Mouse (Mus musculus) limb, embryonic 12.5 days (tissue): ENCODE data around the gene Msh4. TPM values are rescaled to one million over a fixed set of nuclear protein-coding genes. Genes with fewer than 3 reads are reported as not detected.

Experiments
- ATAC-seq: fragments of 200-750 bp; cut with Nextera tagmentation; 2 replicates; pipeline ENCODE4 v1.8.0; 2017; ENCODE audit warnings: low read depth, moderate TSS enrichment; ENCODE audit not compliant: insufficient number of reproducible peaks, insufficient read depth, low FRiP score, low TSS enrichment
- H3K27ac ChIP-seq: fragments of 300-500 bp; sonication (generic); 2 replicates; pipeline ENCODE4 v1.5.1; 2016; ENCODE audit warnings: mild to moderate bottlenecking, moderate library complexity
- H3K27me3 ChIP-seq: fragments of 300-500 bp; sonication (generic); 2 replicates; pipeline ENCODE4 v1.6.1; 2016; ENCODE audit warnings: mild to moderate bottlenecking, moderate library complexity
- H3K36me3 ChIP-seq: fragments of 300-500 bp; sonication (generic); 2 replicates; pipeline ENCODE4 v1.6.1; 2016; ENCODE audit warnings: mild to moderate bottlenecking, moderate library complexity
- H3K4me1 ChIP-seq: fragments of 300-500 bp; sonication (generic); replicated peaks from 2 replicates; pipeline ENCODE4 v1.6.1; 2016
- H3K4me2 ChIP-seq: fragments of 300-500 bp; sonication (generic); 2 replicates; pipeline ENCODE4 v1.6.1; 2016; ENCODE audit warnings: mild to moderate bottlenecking, moderate library complexity
- H3K4me3 ChIP-seq: fragments of 300-500 bp; sonication (generic); replicated peaks from 2 replicates; pipeline ENCODE4 v1.5.1; 2016; ENCODE audit warnings: mild to moderate bottlenecking
- H3K9ac ChIP-seq: fragments of 300-500 bp; sonication (generic); replicated peaks from 2 replicates; pipeline ENCODE4 v1.6.1; 2016; ENCODE audit warnings: mild to moderate bottlenecking, moderate library complexity
- H3K9me3 ChIP-seq: fragments of 300-500 bp; sonication (generic); 2 replicates; pipeline ENCODE4 v1.6.1; 2016; ENCODE audit warnings: mild to moderate bottlenecking, moderate library complexity
- WGBS: fragments of 180-500 bp; shearing (Covaris S2); methylation state at CpG from one replicate; pipeline ENCODE4 v1.1.7; 2016; 5-methylcytosine and 5-hydroxymethylcytosine counted together
- polyA plus RNA-seq: library from polyadenylated mRNA; unstranded; fragments of >200 nt; fragmentation: Nextera tagmentation; extraction: Ambion mirVana; gene quantifications from 2 replicates; pipeline ENCODE4 v1.2.1, GENCODE M21; 2016

The Msh4 gene
- polyA plus RNA-seq, 1 experiment from 2014 or later = 0.15 TPM

DNA sequence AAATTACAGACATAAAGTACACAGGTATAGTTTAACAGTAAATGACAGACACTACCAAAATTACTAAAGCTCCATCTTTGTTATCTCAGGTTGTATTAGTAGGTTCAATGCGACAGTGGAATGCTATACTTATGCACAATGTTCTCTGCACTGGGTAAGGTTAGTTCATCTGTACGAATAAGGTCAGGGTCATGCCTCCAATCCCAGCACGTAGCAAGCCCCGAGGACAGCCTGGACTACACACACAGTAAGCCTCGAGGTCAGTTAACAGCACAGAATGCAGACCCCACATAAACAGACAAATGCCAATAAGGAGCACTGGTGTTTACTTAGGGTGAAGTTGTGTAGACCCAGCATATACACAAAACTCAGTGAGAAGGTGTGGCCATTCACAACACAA, 3.0 kb upstream of the Msh4 start:
- Histone ChIP-seq H3K4me1 (peaks cover 45% of the 10 kb centered on the region), H3K27ac (no peak overlapping the region), H3K36me3 (peaks cover 78% of the 10 kb centered on the region), H3K9ac (no peak overlapping the region), H3K9me3 (no peaks in the 10 kb centered on the region), H3K4me2 (no peak overlapping the region), H3K27me3 (no peaks in the 10 kb centered on the region), H3K4me3 (no peak overlapping the region)
- ATAC-seq = no peak
- 72% methylated on average over 5 of the region's 5 CpGs for WGBS

DNA sequence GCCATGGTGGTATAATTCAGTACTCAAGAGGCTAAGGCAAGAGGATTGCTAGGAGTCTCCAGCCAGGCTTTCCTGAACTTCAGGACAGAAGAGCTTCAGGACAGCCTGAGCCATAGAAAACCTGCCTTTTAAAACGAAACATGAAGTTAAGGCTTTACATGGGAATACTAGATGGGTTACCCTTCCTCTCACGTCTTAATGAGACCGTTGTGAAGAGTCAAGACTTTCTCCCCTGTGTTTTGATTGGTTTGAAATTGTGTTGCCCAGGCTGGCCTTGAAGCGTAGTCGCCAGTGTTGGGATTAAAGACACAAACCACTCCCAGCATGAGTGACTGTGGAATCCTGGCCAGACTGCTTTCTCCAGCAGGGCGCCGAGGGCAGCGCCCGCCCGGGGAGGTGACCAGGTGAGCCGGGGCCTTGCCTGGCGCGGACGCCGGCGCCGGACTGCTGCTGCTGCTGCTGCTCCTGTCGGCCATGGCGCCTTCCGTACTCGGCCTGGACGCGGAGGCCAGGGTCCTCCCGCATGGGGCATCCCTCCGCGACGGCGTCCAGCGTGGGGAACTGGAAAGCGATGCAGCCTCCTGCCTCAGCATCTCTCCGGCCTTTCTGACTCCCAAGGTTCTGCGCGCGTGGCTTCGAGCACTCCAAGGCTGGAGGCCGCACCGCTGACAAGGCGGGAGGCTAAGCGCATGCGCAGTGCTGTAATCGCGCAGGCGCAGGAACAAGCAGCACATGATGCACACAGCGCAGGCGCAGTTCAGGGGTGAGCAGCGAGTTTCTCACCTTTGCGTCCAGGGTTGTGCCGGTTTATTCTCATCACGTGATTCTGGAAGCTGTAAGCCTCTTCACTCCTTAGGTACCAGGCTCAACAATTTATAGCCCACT, 445 bp downstream of the Msh4 start:
- Histone ChIP-seq H3K4me3 (no peak overlapping the region), H3K27ac (no peak overlapping the region), H3K4me1 (peaks cover 24% of the 10 kb centered on the region), H3K9me3 (no peaks in the 10 kb centered on the region), H3K9ac (no peak overlapping the region), H3K27me3 (no peaks in the 10 kb centered on the region), H3K36me3 (peaks cover 74% of the 10 kb centered on the region), H3K4me2 (no peak overlapping the region)
- WGBS = 87% methylated on average over 49 of the region's 49 CpGs
- peak; percentile 33; the same call in 1 of the 2 replicates for ATAC-seq

DNA sequence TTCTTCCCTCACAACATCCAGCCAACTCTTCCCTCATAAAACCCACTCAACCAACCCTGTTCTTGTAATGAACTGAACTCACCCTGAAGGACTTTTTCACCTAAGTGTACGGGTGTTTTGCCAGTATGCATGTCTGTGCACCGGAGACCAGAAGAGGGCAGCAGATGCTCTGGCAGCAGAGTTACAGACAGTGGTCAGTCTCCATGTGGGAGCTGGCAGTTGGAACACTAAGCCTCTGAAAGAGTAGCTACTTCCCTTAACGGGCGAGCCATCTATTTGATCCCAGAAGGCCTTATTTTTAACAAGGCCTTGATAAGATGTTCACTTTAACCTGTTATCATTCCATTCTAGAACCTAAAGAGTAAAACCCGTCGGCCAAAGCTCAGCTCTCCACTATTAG, 1.4 kb downstream of the Msh4 start:
- Histone ChIP-seq H3K4me2 (no peak overlapping the region), H3K36me3 (peaks cover 65% of the 10 kb centered on the region), H3K4me1 (peaks cover 15% of the 10 kb centered on the region), H3K9me3 (no peaks in the 10 kb centered on the region), H3K27me3 (no peaks in the 10 kb centered on the region), H3K4me3 (no peak overlapping the region), H3K27ac (no peak overlapping the region), H3K9ac (no peak overlapping the region)
- 70% methylated on average over 6 of the region's 6 CpGs for WGBS
- ATAC-seq = no peak

DNA sequence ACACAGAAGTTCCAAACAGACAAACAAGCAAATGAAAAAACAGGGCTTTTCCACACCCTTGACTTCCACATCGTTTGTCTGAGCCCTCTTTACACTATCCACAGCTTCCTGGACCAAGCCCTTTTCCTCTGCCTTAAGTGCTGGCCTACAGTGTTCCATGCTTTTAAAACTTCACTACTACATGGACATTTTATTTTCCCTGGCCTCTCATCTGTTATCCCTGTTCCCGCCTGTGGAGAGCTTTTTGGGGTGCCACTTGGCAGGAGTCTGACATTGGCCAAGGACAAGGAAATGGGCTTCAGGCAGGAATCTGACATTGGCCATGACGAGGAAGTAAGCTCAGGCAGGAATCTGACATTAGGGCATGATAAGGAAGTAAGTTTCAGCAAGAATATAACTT, 3.3 kb downstream of the Msh4 start:
- Histone ChIP-seq H3K4me2 (no peak overlapping the region), H3K9ac (no peak overlapping the region), H3K9me3 (no peaks in the 10 kb centered on the region), H3K27ac (no peak overlapping the region), H3K4me3 (no peak overlapping the region), H3K36me3 (peaks cover 45% of the 10 kb centered on the region), H3K27me3 (no peaks in the 10 kb centered on the region), H3K4me1 (no peaks in the 10 kb centered on the region)
- no peak for ATAC-seq
- WGBS = 64% methylated on average over 3 of the region's 3 CpGs

DNA sequence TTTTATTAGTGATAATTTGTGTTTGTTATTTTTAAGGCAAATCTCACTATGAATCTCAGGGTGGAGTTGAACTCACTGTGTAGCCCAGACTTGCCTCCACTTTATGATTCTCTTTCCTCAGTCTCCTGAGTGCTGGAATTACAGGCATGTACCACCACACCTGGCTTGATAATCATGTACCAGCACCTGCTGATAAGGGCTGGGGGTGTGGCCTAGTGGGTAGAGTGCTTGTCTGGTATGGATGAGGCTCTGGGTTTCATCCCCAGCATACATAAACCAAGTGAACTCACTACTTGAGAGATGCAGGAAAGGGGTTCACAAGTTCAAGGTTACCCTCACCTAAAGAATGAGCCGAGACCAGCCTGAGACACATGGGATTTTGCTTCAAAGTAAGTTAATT, 4.0 kb downstream of the Msh4 start:
- 86% methylated on average over 1 of the region's 1 CpGs for WGBS
- Histone ChIP-seq H3K27me3 (no peaks in the 10 kb centered on the region), H3K4me1 (no peaks in the 10 kb centered on the region)

DNA sequence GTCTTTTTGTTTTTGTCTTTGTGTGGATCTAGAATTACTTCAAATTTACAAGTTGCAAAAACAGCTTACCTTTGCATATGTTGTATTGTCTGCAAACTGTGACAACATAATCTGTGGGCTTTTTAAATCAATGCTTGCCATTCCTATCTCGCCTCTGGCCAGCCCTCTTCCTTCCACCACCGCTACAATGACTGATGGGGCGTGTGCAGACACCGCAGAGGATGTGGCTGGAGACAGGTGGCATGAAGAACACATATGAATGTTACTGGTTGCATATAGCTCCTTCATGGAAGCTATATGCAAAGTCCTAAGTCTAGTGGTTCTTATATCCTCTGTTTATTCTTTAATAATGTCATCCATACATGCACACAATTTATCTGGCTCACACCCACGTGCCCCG, 8.7 kb downstream of the Msh4 start:
- Histone ChIP-seq H3K36me3 (no peaks in the 10 kb centered on the region), H3K9ac (no peak overlapping the region), H3K4me1 (no peaks in the 10 kb centered on the region), H3K4me2 (no peak overlapping the region), H3K4me3 (no peak overlapping the region), H3K27ac (no peak overlapping the region), H3K9me3 (no peaks in the 10 kb centered on the region), H3K27me3 (no peaks in the 10 kb centered on the region)
- WGBS = 79% methylated on average over 6 of the region's 6 CpGs
- ATAC-seq = no peak

More for the DNA sequence above, 4.0 kb downstream of the Msh4 start:
- Histone ChIP-seq H3K9me3 (no peaks in the 10 kb centered on the region), H3K36me3 (peaks cover 38% of the 10 kb centered on the region), H3K4me2 (no peak overlapping the region), H3K9ac (no peak overlapping the region), H3K4me3 (no peak overlapping the region), H3K27ac (no peak overlapping the region)
- ATAC-seq = no peak

DNA sequence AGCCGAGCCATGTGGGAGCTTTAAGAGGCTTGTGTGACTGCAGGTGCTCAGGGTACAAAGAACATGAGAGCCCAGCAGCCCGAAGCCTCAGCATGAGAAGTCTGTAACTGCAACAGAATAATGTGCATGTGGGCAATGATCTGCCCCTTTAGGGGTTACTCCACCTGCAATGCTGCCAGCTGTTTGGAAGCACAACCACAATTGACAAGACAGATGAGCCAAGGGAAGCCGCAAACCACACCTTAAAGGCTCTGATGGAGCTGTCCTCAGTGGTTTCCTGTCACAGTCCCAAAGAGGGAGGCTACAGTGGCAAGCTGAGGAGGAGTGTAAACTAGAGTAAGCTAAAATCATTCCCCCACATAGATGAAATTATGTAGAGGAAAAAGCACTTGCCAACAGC, 10.5 kb downstream of the Msh4 start:
- no peaks in the 10 kb centered on the region for H3K27me3 ChIP-seq
- H3K4me1 ChIP-seq = no peaks in the 10 kb centered on the region
- no peak overlapping the region for H3K4me3 ChIP-seq
- no peak overlapping the region for H3K4me2 ChIP-seq
- H3K9me3 ChIP-seq = no peaks in the 10 kb centered on the region
- H3K9ac ChIP-seq = no peak overlapping the region
- 86% methylated on average over 3 of the region's 3 CpGs for WGBS
- no peaks in the 10 kb centered on the region for H3K36me3 ChIP-seq
- H3K27ac ChIP-seq = no peak overlapping the region
- ATAC-seq = no peak

DNA sequence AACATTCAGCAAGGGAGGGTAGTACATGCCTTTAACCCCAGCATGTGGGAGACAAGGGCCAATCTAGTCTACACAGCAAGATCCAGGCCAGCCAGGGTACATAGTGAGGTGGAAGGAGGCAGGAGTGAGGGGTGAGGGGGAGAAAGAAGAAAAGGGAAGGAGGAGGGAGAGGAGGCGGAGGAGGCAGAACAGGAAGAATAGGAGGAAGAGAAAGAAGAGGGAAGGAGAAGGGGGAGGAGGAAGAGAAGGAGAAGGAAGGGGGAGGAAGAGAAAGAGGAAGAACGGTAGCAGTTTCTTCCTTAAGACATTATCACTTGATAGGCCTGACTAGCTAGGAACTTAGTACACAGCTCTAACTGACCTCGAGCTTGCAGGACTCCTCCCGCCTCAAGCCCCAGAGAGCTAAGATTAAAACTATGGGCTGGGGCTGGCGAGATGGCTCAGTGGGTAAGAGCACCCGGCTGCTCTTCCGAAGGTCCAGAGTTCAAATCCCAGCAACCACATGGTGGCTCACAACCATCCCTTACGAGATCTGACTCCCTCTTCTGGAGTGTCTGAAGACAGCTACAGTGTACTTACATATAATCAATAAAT, 16.7 kb downstream of the Msh4 start:
- H3K27ac ChIP-seq = no peak overlapping the region
- no peak overlapping the region for H3K4me3 ChIP-seq
- no peak overlapping the region for H3K4me2 ChIP-seq
- H3K9ac ChIP-seq = no peak overlapping the region
- no peaks in the 10 kb centered on the region for H3K36me3 ChIP-seq
- ATAC-seq = no peak
- 79% methylated on average over 8 of the region's 8 CpGs for WGBS
- H3K27me3 ChIP-seq = no peaks in the 10 kb centered on the region
- no peaks in the 10 kb centered on the region for H3K4me1 ChIP-seq
- H3K9me3 ChIP-seq = no peaks in the 10 kb centered on the region

DNA sequence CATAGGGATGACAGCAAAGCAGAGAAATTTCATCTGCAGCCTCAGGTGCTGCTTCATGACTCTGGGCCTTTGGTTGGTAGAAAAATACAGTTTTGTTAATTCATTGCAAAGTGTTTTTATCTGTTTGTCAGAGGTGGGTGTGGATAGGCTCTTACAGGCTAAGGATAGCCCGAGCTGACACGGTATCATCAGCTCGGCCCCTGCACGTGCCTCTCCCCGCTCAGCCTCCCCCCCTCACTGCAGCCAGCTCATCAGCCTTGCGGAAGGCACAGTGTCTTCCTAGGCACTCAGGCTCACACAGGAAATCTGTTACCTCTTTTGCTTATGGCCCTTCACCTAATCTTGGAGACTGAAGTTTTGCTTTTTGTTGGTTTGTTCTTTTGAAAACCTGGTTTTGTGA, 17.8 kb downstream of the Msh4 start:
- WGBS = 71% methylated on average over 6 of the region's 6 CpGs
- no peak for ATAC-seq
- H3K36me3 ChIP-seq = no peaks in the 10 kb centered on the region
- H3K4me1 ChIP-seq = no peaks in the 10 kb centered on the region
- no peaks in the 10 kb centered on the region for H3K27me3 ChIP-seq
- H3K27ac ChIP-seq = no peak overlapping the region
- H3K9me3 ChIP-seq = no peaks in the 10 kb centered on the region
- no peak overlapping the region for H3K4me2 ChIP-seq
- no peak overlapping the region for H3K4me3 ChIP-seq
- H3K9ac ChIP-seq = no peak overlapping the region

DNA sequence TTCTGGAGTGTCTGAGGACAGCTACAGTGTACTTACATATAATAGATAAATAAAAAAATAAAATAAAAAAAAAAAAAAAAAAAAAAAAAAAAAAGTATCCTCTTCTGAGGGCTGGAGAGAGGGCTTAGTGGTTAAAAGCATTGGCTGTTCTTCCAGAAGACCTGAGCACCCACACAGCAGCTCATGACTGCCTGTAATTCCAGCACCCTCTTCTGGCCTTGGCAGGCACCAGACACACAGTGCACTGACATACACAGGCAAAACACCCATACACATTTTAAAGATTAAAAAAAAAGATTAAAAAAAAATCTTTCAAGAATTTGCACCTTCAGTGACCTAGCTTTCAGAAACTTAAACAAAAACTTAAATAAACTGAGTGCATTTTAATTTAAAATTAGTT, 19.6 kb downstream of the Msh4 start:
- Histone ChIP-seq H3K4me1 (no peaks in the 10 kb centered on the region), H3K36me3 (no peaks in the 10 kb centered on the region), H3K9me3 (no peaks in the 10 kb centered on the region), H3K27ac (no peak overlapping the region), H3K9ac (no peak overlapping the region), H3K4me3 (no peak overlapping the region), H3K4me2 (no peak overlapping the region), H3K27me3 (no peaks in the 10 kb centered on the region)
- ATAC-seq = no peak

DNA sequence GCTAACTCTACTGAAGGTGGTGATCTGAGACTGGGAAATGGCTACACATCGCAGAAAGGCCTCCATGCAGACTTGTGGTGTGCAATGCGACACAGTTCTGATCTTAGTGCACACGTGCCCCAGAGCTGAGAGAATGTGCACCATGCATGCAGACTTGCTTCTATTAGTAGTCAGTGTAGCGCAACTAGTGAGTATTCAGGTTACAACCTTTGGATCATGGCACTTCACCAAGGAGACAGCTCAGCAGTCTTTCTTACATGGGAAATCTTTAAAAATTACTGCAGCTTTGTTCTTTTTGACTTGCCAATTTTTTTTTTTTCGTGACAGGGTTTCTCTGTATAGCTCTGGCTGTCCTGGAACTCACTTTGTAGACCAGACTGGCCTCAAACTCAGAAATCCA, 34.5 kb downstream of the Msh4 start:
- Histone ChIP-seq H3K36me3 (no peaks in the 10 kb centered on the region), H3K4me3 (no peak overlapping the region), H3K4me1 (no peaks in the 10 kb centered on the region), H3K4me2 (no peak overlapping the region), H3K27ac (no peak overlapping the region), H3K9ac (no peak overlapping the region), H3K27me3 (no peaks in the 10 kb centered on the region), H3K9me3 (no peaks in the 10 kb centered on the region)
- no peak for ATAC-seq
- WGBS = 88% methylated on average over 5 of the region's 5 CpGs
